Mouse (Mus musculus) MEL (cell line): ENCODE measurements at regions not wholly inside any gene's neighbourhood (a gene's known extent, or its start where the extent isn't known, plus 50 kb on each side); places are given as distances from the start of the nearest gene placed in this dataset.

Experiments
- CTCF ChIP-seq, 3 experiments: IDR thresholded peaks in 2 of 3; conservative IDR thresholded peaks in 1 of 3; 2 replicates each; pipeline ENCODE4 v1.5.1; 2011 to 2012; ENCODE audit warnings: low read length in 3 of 3, low read depth in 2 of 3, mild to moderate bottlenecking in 2 of 3, improper control_type of control experiment in 1 of 3, inconsistent platforms in 1 of 3, mixed read lengths in 1 of 3, moderate library complexity in 1 of 3; ENCODE audit not compliant: control insufficient read depth in 1 of 3, insufficient read depth in 1 of 3, poor library complexity in 1 of 3, severe bottlenecking in 1 of 3
- EP300 ChIP-seq, 2 experiments: IDR thresholded peaks; 2 replicates each; pipeline ENCODE4 v1.6.1; 2011; ENCODE audit warnings: improper control_type of control experiment in 2 of 2, low read length in 2 of 2, low read depth in 1 of 2, mild to moderate bottlenecking in 1 of 2
- HCFC1 ChIP-seq: IDR thresholded peaks from 2 replicates; pipeline ENCODE4 v1.6.1; 2012; ENCODE audit warnings: low read depth, mild to moderate bottlenecking, inconsistent platforms, low read length, improper control_type of control experiment, moderate library complexity
- NELFE ChIP-seq: IDR thresholded peaks from 2 replicates; pipeline ENCODE4 v1.6.1; 2011; ENCODE audit warnings: low read depth, low read length, improper control_type of control experiment
- RAD21 ChIP-seq: IDR thresholded peaks from 2 replicates; pipeline ENCODE4 v1.6.1; 2011; ENCODE audit warnings: mild to moderate bottlenecking, low read depth, low read length, improper control_type of control experiment

- no peak for TF ChIP-seq RAD21
- TF ChIP-seq CTCF (IDR thresholded peaks at IDR 0.05 in 2 of 3, conservative IDR thresholded peaks at IDR 0.05 in 1 of 3; ENCODE audit: control insufficient read depth in 1 of 3, insufficient read depth in 1 of 3, low read depth in 2 of 3, low read length in 3 of 3, poor library complexity in 1 of 3, severe bottlenecking in 1 of 3): no peak
- TF ChIP-seq NELFE: no peak
- no peak for TF ChIP-seq EP300 (IDR thresholded peaks at IDR 0.05; ENCODE audit: low read depth in 1 of 2, low read length in 2 of 2)
- no peak for TF ChIP-seq HCFC1
Observed at GRCm38 (mm10) chr15:56562785-56563184, 914.6 kb downstream of the Slc22a22 start.
